Mouse (Mus musculus) gastrocnemius, adult 2 months (tissue): ENCODE measurements around the gene Pafah2. TPM values are rescaled to one million over a fixed set of nuclear protein-coding genes. Genes with fewer than 3 reads are reported as not detected.

Source experiments
- DNase-seq: peaks from one replicate; pipeline ENCODE4 v3.0.0; 2022
- H3K27ac ChIP-seq: fragments of 200-600 bp; 2 replicates; pipeline ENCODE4 v1.8.1; 2022; ENCODE audit warnings: mild to moderate bottlenecking
- H3K4me3 ChIP-seq: fragments of 200-600 bp; 2 replicates; pipeline ENCODE4 v1.8.1; 2022; ENCODE audit warnings: mild to moderate bottlenecking, moderate library complexity
- CTCF ChIP-seq: fragments of 200-600 bp; IDR thresholded peaks from 2 replicates; pipeline ENCODE4 v1.8.1; 2022; ENCODE audit warnings: antibody characterized with exemption, mild to moderate bottlenecking, moderate library complexity
- intact Hi-C: fragments of 180-260 bp; cut with DNase I; formaldehyde crosslinking; loops from one replicate; pipeline ENCODE4 v1.15.1; 2025
- microRNA-seq: library from miRNA; unstranded; fragments of <30 nt; microRNA quantifications from one replicate; pipeline ENCODE4 v1.2.0, GENCODE M21; 2021
- total RNA-seq, 2 experiments: library from RNA; stranded (reverse); gene quantifications; 2 replicates each; pipeline ENCODE4 v1.2.3; 2021

Pafah2 gene
- total RNA-seq, 2 experiments from 2014 or later: 2.6 to 4.0 TPM

DNA sequence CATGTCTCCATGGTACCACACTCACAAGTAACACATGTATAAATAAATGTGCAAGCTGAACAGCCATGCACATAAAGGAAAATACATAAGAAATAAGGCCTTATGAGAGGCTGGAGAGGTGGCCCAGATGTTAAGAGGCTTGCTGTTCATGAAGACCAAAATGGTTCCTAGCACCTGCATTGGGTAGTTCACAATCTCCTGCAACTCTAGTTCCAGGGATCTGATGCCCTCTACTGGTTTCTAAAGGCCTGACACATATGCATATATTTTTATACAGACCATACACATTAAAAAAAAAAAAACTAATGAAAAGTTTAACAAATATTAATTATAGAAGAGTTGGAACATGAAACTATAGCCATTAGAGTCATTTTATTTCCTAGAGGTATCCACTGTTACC lies 75.3 kb downstream of the Pafah2 start:
- intact Hi-C loops: loop anchor here (10.0 kb wide), 1 partner anchor 207 kb away; no protein-coding TSS in a partner anchor
- peak; percentile 25 for TF ChIP-seq CTCF
- no peak overlapping the region for H3K27ac ChIP-seq
- H3K4me3 ChIP-seq: no peak overlapping the region
- no peak for DNase-seq

DNA sequence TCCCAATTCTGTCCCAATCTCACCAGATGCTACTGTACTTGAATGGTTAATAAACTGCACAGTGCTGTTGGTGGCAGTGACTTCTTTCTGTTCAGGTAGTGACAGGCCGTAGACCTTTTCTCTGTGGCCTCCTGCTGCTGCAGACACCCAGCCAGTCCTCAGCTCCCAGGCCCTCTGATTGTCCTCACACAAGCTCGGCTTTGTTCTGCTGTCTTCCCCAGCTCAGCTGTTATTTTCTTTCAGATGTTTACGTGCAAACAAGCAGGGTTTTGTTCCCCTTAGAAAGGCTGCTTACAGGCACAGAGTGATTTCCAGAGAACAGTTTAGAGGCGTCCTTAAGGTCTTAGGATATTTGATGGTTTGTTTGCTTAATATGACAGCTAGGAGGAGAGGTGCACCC lies 77.6 kb downstream of the Pafah2 start:
- no peak overlapping the region for H3K4me3 ChIP-seq
- H3K27ac ChIP-seq: peak overlapping the region; percentile 7; the same call in 1 of the 2 replicates
- intact Hi-C loops: loop anchor here (10.0 kb wide), 1 partner anchor 209 kb away; no protein-coding TSS in a partner anchor
- no peak for TF ChIP-seq CTCF
- no peak for DNase-seq

GRCm38 (mm10) chr4:134474240-134474639 lies 78.1 kb downstream of the Pafah2 start:
- intact Hi-C loops: loop anchor here (10.0 kb wide), 1 partner anchor 209 kb away; no protein-coding TSS in a partner anchor
- H3K27ac ChIP-seq: peak overlapping the region; percentile 7; the same call in 1 of the 2 replicates
- no peak for TF ChIP-seq CTCF
- DNase-seq: no peak
- no peak overlapping the region for H3K4me3 ChIP-seq

- intact Hi-C loops: loop anchor here (10.0 kb wide), 1 partner anchor 212 kb away; no protein-coding TSS in a partner anchor
- Histone ChIP-seq H3K27ac (no peak overlapping the region), H3K4me3 (no peak overlapping the region)
- no peak for DNase-seq
- no peak for TF ChIP-seq CTCF
Measured at GRCm38 (mm10) chr4:134476899-134477298, 80.8 kb downstream of the Pafah2 start.

Small RNA genes lying within 50 kb of the gene (microRNA-seq; reads per million reads assigned to microRNA genes)
- not detected for gene Gm23634

Other genes starting within 250 kb of the Pafah2 start
- gene Cep85, start 209.2 kb upstream of the Pafah2 start, total RNA-seq: 10 to 100 TPM; 60.1 to 73.8 TPM
- not detected for gene Gm7534, start 193.3 kb upstream of the Pafah2 start, total RNA-seq
- 1 to 10 TPM; 1.6 to 2.1 TPM for gene Catsper4, start 168.9 kb upstream of the Pafah2 start, total RNA-seq
- gene Cnksr1, start 157.9 kb upstream of the Pafah2 start, total RNA-seq: 10 to 100 TPM; 26.3 to 53.5 TPM
- under 1 TPM in 1 of 2 experiments, not detected in 1; 0.26 TPM for gene E130218I03Rik, start 152.7 kb upstream of the Pafah2 start, total RNA-seq
- 1 to 10 TPM; 4.8 to 6.4 TPM for gene Zfp593, start 150.7 kb upstream of the Pafah2 start, total RNA-seq
- not detected for gene Gm30191, start 149.4 kb upstream of the Pafah2 start, total RNA-seq
- 1 to 10 TPM; 1.7 to 3.1 TPM for gene Grrp1, start 142.2 kb upstream of the Pafah2 start, total RNA-seq
- gene Pdik1l, start 108.4 kb upstream of the Pafah2 start, total RNA-seq: 1 to 10 TPM; 3.2 TPM
- 100 to 1,000 TPM; 250 to 325 TPM for gene Trim63, start 81.2 kb upstream of the Pafah2 start, total RNA-seq
- gene Slc30a2, start 53.1 kb upstream of the Pafah2 start, total RNA-seq: 10 to 100 TPM in 1 of 2 experiments, 1 to 10 TPM in 1; 4.4 to 25.8 TPM
- 10 to 100 TPM; 25.1 to 27.8 TPM for gene Extl1, start 12.5 kb upstream of the Pafah2 start, total RNA-seq
- gene Stmn1, start 72.0 kb downstream of the Pafah2 start, total RNA-seq: 1 to 10 TPM; 3.0 to 3.8 TPM
- 1 to 10 TPM; 1.7 to 2.3 TPM for gene Paqr7, start 100.4 kb downstream of the Pafah2 start, total RNA-seq
- not detected for gene Aunip, start 114.7 kb downstream of the Pafah2 start, total RNA-seq
- 100 to 1,000 TPM; 131 to 136 TPM for gene Mtfr1l, start 139.1 kb downstream of the Pafah2 start, total RNA-seq
- gene Selenon, start 155.8 kb downstream of the Pafah2 start, total RNA-seq: 1 to 10 TPM; 4.4 to 6.3 TPM